Comparison of ENCODE assay signal across 8 mouse cellular contexts in the genomic region with DNA sequence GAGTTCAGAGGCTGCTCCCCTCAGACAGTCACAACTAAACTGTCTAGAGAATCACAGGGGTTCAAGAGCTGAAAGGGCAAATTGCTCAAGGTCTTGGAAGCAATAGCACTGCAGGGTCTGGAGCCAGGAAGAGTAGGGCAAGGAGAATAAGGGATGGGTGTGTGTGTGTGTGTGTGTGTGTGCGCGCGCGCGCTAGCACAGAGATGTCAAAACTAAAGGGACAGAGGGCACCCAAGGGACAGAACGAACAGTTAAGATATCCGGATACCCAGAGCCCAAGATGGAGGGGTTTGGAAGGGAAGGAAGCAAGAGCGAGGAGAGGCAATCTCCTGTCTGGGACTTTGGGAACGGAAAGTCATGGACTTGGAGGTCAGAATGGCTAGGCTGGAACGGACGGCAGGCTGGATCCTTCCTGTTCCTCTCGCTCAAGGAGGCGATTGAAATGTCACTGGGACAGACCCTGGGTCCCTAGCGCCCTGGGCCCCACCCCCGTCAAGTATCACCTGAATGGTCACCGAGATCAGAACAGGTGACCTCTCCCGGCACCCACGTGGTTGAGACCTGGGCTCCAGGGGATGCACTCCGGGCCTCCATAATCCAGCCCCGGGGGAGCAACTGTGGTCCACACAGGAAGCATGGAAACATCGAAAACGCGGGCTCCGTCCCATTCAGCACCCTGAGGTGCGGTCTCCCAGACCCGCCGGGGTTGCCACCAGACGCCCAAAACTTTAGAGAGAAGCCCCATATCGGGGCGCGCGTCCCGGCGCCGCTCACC. TPM values are rescaled to one million over a fixed set of nuclear protein-coding genes. Genes with fewer than 3 reads are reported as not detected.
DNase-seq lines count a peak whose midpoint lies in the region; ATAC-seq and TF ChIP-seq lines count a peak whose summit lies in the region.

No protein-coding gene starts in this region.

- H3K4me3 ChIP-seq in forebrain, postnatal 0 days (ENCODE audit: low read depth, low read length), result peak overlapping the region; percentile 78
- peak overlapping the region; percentile 90 for H3K4me3 ChIP-seq in liver, embryonic 13.5 days (replicated peaks)

- DNase-seq in kidney, postnatal 25 days, result peak; percentile 31 to 78
- no peak for DNase-seq in kidney, postnatal 4 days
- DNase-seq in NIH3T3 (ENCODE audit: low read depth), result peak; percentile 22
- no peak for DNase-seq in forebrain, postnatal 0 days
- no peak for DNase-seq in liver, embryonic 13.5 days
- peak; percentile 15 for DNase-seq in skeletal muscle tissue, adult 2 months (ENCODE audit: low read depth, low spot score)
- DNase-seq in T-cell, adult 2 months (ENCODE audit: low spot score), result no peak
- DNase-seq in adrenal gland, adult 2 months, result no peak

- no peaks in the 10 kb centered on the region for H3K9me3 ChIP-seq in forebrain, postnatal 0 days (ENCODE audit: low read length)
- H3K9me3 ChIP-seq in liver, embryonic 13.5 days (replicated peaks), result no peaks in the 10 kb centered on the region

- peaks cover 5% of the 10 kb centered on the region; the same call in 1 of the 2 replicates for H3K4me1 ChIP-seq in forebrain, postnatal 0 days (ENCODE audit: insufficient read depth)
- H3K4me1 ChIP-seq in liver, embryonic 13.5 days (replicated peaks), result peaks cover 31% of the 10 kb centered on the region

- peak overlapping the region; percentile 81 for H3K9ac ChIP-seq in forebrain, postnatal 0 days
- H3K9ac ChIP-seq in liver, embryonic 13.5 days, result peak overlapping the region; percentile 92

- H3K27ac ChIP-seq in forebrain, postnatal 0 days (ENCODE audit: low read depth, low read length), result peak overlapping the region; percentile 64; the same call in 1 of the 2 replicates
- peak overlapping the region; percentile 76 for H3K27ac ChIP-seq in liver, embryonic 13.5 days

- peaks cover 48% of the 10 kb centered on the region for H3K36me3 ChIP-seq in forebrain, postnatal 0 days (ENCODE audit: insufficient read depth)
- peaks cover 69% of the 10 kb centered on the region for H3K36me3 ChIP-seq in liver, embryonic 13.5 days

- peak overlapping the region; percentile 82 for H3K4me2 ChIP-seq in forebrain, postnatal 0 days (ENCODE audit: low read depth)
- peak overlapping the region; percentile 92 for H3K4me2 ChIP-seq in liver, embryonic 13.5 days

- 8% methylated on average over 35 of the region's 35 CpGs for WGBS in forebrain, postnatal 0 days
- 2% methylated on average over 35 of the region's 35 CpGs for WGBS in liver, embryonic 13.5 days (ENCODE audit: insufficient replicate concordance)

- H3K27me3 ChIP-seq in forebrain, postnatal 0 days (ENCODE audit: insufficient read depth, low read length), result no peaks in the 10 kb centered on the region
- H3K27me3 ChIP-seq in liver, embryonic 13.5 days, result no peaks in the 10 kb centered on the region

- ATAC-seq in forebrain, postnatal 0 days, result peak; percentile 62
- peak; percentile 52 for ATAC-seq in liver, embryonic 13.5 days (ENCODE audit: low read depth)

- TF ChIP-seq CTCF in forebrain, postnatal 0 days (IDR thresholded peaks at IDR 0.05; ENCODE audit: low read depth), result no peak

RNA-seq across cellular contexts. Expression of gene Timm50, which starts 0.5 kb away (rescaled TPM):
- total RNA-seq in forebrain, postnatal 0 days (2014; rRNA removed), result 60.6 and 64.0 TPM in 2 replicates
- 116 and 140 TPM in 2 replicates for polyA plus RNA-seq in forebrain, postnatal 0 days (2015; fragmentation: Nextera tagmentation; extraction: Ambion mirVana)
- polyA plus RNA-seq in liver, embryonic 13.5 days (2015; fragmentation: Nextera tagmentation; extraction: Ambion mirVana), result 114 and 118 TPM in 2 replicates
- 10 to 100 TPM; 66.6 to 99.9 TPM for total RNA-seq in adrenal gland, adult 2 months (2021)
- polyA plus RNA-seq in adrenal gland, adult 2 months (2012; rRNA removed), result 90.5 and 101 TPM in 2 replicates

RNA-seq across cellular contexts. Expression of gene Dll3, which starts 9.3 kb away (rescaled TPM):
- total RNA-seq in forebrain, postnatal 0 days (2014; rRNA removed), result 7.8 and 9.5 TPM in 2 replicates
- 10.9 and 11.1 TPM in 2 replicates for polyA plus RNA-seq in forebrain, postnatal 0 days (2015; fragmentation: Nextera tagmentation; extraction: Ambion mirVana)
- polyA plus RNA-seq in liver, embryonic 13.5 days (2015; fragmentation: Nextera tagmentation; extraction: Ambion mirVana), result 0.06 and 0.07 TPM in 2 replicates
- under 1 TPM in 1 of 2 experiments, not detected in 1; 0.10 TPM for total RNA-seq in adrenal gland, adult 2 months (2021)
- 0.16 and 0.29 TPM in 2 replicates for polyA plus RNA-seq in adrenal gland, adult 2 months (2012; rRNA removed)

RNA-seq across cellular contexts. Expression of gene Selenov, which starts 20.4 kb away (rescaled TPM):
- total RNA-seq in forebrain, postnatal 0 days (2014; rRNA removed), result 0.62 and 0.71 TPM in 2 replicates
- 1.3 and 2.1 TPM in 2 replicates for polyA plus RNA-seq in forebrain, postnatal 0 days (2015; fragmentation: Nextera tagmentation; extraction: Ambion mirVana)
- not detected in 2 replicates for polyA plus RNA-seq in liver, embryonic 13.5 days (2015; fragmentation: Nextera tagmentation; extraction: Ambion mirVana)
- total RNA-seq in adrenal gland, adult 2 months (2021), result not detected
- 0.19 TPM in 1 of 2 replicates, not detected in the other for polyA plus RNA-seq in adrenal gland, adult 2 months (2012; rRNA removed)

RNA-seq across cellular contexts. Expression of gene Supt5, which starts 27.2 kb away (rescaled TPM):
- total RNA-seq in forebrain, postnatal 0 days (2014; rRNA removed), result 88.4 and 111 TPM in 2 replicates
- polyA plus RNA-seq in forebrain, postnatal 0 days (2015; fragmentation: Nextera tagmentation; extraction: Ambion mirVana), result 65.2 and 83.3 TPM in 2 replicates
- polyA plus RNA-seq in liver, embryonic 13.5 days (2015; fragmentation: Nextera tagmentation; extraction: Ambion mirVana), result 35.2 and 42.8 TPM in 2 replicates
- 100 to 1,000 TPM; 156 to 171 TPM for total RNA-seq in adrenal gland, adult 2 months (2021)
- polyA plus RNA-seq in adrenal gland, adult 2 months (2012; rRNA removed), result 163 and 190 TPM in 2 replicates

RNA-seq across cellular contexts. Expression of gene Eid2b, which starts 33.8 kb away (rescaled TPM):
- 44.0 and 45.1 TPM in 2 replicates for total RNA-seq in forebrain, postnatal 0 days (2014; rRNA removed)
- polyA plus RNA-seq in forebrain, postnatal 0 days (2015; fragmentation: Nextera tagmentation; extraction: Ambion mirVana), result 49.0 and 53.6 TPM in 2 replicates
- polyA plus RNA-seq in liver, embryonic 13.5 days (2015; fragmentation: Nextera tagmentation; extraction: Ambion mirVana), result 2.5 and 2.6 TPM in 2 replicates
- total RNA-seq in adrenal gland, adult 2 months (2021), result 10 to 100 TPM in 1 of 2 experiments, 1 to 10 TPM in 1; 9.1 to 17.6 TPM
- polyA plus RNA-seq in adrenal gland, adult 2 months (2012; rRNA removed), result 44.8 and 49.6 TPM in 2 replicates

Comparison
In these comparisons a context has a peak if more than half of its experiments do, and no peak if none do; other contexts are left out.
1. DNase-seq: peak in kidney, postnatal 25 days (2 of 2), NIH3T3 (single experiment) and skeletal muscle tissue, adult 2 months (single experiment); none in kidney, postnatal 4 days (0 of 2), forebrain, postnatal 0 days (single experiment), liver, embryonic 13.5 days (single experiment), T-cell, adult 2 months (single experiment) and adrenal gland, adult 2 months (single experiment).